9 mouse cellular contexts compared by ENCODE assay signal in genomic region chr7:70515341-70515851, GRCm38 (mm10).
DNase-seq lines count a peak whose midpoint lies in the region; ATAC-seq lines count a peak whose summit lies in the region.
"Had no signal": no experiment of that assay in that cellular context is flagged by ENCODE, and none has a peak within 500 bp of the region (broad histone marks: within the 10 kb centered on the region; RNA-seq: fewer than 3 reads in every experiment).

No protein-coding gene starts in this region.

- no peaks in the 10 kb centered on the region for H3K27me3 ChIP-seq in lung, embryonic 15.5 days
- H3K27me3 ChIP-seq in neural tube, embryonic 15.5 days (replicated peaks), result no peaks in the 10 kb centered on the region
- H3K27me3 ChIP-seq: liver, embryonic 15.5 days had no signal

- H3K36me3 ChIP-seq in lung, embryonic 15.5 days, result no peaks in the 10 kb centered on the region
- H3K36me3 ChIP-seq in neural tube, embryonic 15.5 days, result no peaks in the 10 kb centered on the region
- H3K36me3 ChIP-seq: liver, embryonic 15.5 days had no signal

- H3K4me3 ChIP-seq in lung, embryonic 15.5 days, result 0 out of 2 replicates have a peak overlapping the region, but pooled peaks have one; percentile 11
- no peak overlapping the region for H3K4me3 ChIP-seq in neural tube, embryonic 15.5 days (replicated peaks)
- H3K4me3 ChIP-seq: liver, embryonic 15.5 days had no signal

- peak; percentile 71 for ATAC-seq in lung, embryonic 15.5 days (ENCODE audit: borderline replicate concordance, extremely low read depth, low FRiP score, low TSS enrichment)
- no peak for ATAC-seq in neural tube, embryonic 15.5 days (ENCODE audit: low FRiP score)
- ATAC-seq: hindbrain, postnatal 0 days had no signal

- DNase-seq in urinary bladder, adult 18-20 months (ENCODE audit: low spot score in 2 of 2), result peak; percentile 26 to 43
- DNase-seq in urinary bladder, postnatal 10 days (ENCODE audit: low spot score), result no peak
- DNase-seq in kidney, adult 9 months, result peak; percentile 54
- no peak for DNase-seq in layer of hippocampus, postnatal 10 days (ENCODE audit: low spot score in 2 of 2)
- no peak for DNase-seq in gastrocnemius, adult 18-20 months (ENCODE audit: low spot score)

- H3K27ac ChIP-seq in lung, embryonic 15.5 days, result peak overlapping the region; percentile 82
- no peak overlapping the region for H3K27ac ChIP-seq in neural tube, embryonic 15.5 days (replicated peaks)
- H3K27ac ChIP-seq: hindbrain, postnatal 0 days; liver, embryonic 15.5 days had no signal

- H3K4me2 ChIP-seq in lung, embryonic 15.5 days, result peak overlapping the region; percentile 42
- no peak overlapping the region for H3K4me2 ChIP-seq in neural tube, embryonic 15.5 days
- H3K4me2 ChIP-seq: liver, embryonic 15.5 days had no signal

- no peaks in the 10 kb centered on the region for H3K9me3 ChIP-seq in lung, embryonic 15.5 days
- no peaks in the 10 kb centered on the region for H3K9me3 ChIP-seq in neural tube, embryonic 15.5 days (replicated peaks)
- H3K9me3 ChIP-seq: liver, embryonic 15.5 days had no signal

- peaks cover 29% of the 10 kb centered on the region for H3K4me1 ChIP-seq in lung, embryonic 15.5 days
- H3K4me1 ChIP-seq in neural tube, embryonic 15.5 days, result peaks cover 11% of the 10 kb centered on the region; the same call in 1 of the 2 replicates

- 5% methylated on average over 8 of the region's 8 CpGs for WGBS in lung, embryonic 15.5 days
- WGBS in neural tube, embryonic 15.5 days, result 17% methylated on average over 8 of the region's 8 CpGs

- no peak overlapping the region for H3K9ac ChIP-seq in lung, embryonic 15.5 days
- no peak overlapping the region for H3K9ac ChIP-seq in neural tube, embryonic 15.5 days (replicated peaks)
- H3K9ac ChIP-seq: liver, embryonic 15.5 days had no signal

Comparison
In these comparisons a context has a peak if more than half of its experiments do, and no peak if none do; other contexts are left out.
1. DNase-seq: peak in urinary bladder, adult 18-20 months (2 of 2) and kidney, adult 9 months (single experiment); none in urinary bladder, postnatal 10 days (single experiment), layer of hippocampus, postnatal 10 days (0 of 2) and gastrocnemius, adult 18-20 months (single experiment).